16 mouse cellular contexts compared by ENCODE assay signal in the genomic region with DNA sequence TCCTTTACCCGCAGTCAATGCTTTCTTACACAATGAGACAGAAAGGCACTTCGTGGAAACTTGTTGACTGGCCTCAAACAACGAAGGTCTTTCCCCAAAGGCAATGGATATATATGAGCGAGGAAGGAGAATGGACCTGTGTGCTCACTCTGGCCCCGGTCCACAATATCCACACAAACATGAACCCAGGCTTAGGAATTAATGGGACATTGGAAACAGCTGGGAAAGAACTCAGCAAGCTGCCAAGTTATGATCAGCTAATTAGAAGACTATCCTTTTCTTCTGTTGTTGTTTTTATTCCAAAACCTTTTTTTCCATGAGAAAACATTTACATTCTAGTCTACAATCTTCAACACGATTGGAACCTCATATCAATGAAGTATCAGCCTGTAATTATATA.
"Had no signal": no experiment of that assay in that cellular context is flagged by ENCODE, and none has a peak within 500 bp of the region (broad histone marks: within the 10 kb centered on the region; RNA-seq: fewer than 3 reads in every experiment).

No protein-coding gene starts in this region.

- H3K4me3 ChIP-seq: layer of hippocampus, adult 2 months; limb, embryonic 10.5 days; limb, embryonic 13.5 days had no signal

- H3K27me3 ChIP-seq: limb, embryonic 13.5 days had no signal

- H3K4me1 ChIP-seq: limb, embryonic 10.5 days; limb, embryonic 13.5 days had no signal

- ATAC-seq: hindbrain, postnatal 0 days; inflammation-experienced regulatory T-cells, adult 6 months; intestine, embryonic 16.5 days; liver, postnatal 0 days had no signal

- H3K9me3 ChIP-seq: limb, embryonic 10.5 days; limb, embryonic 13.5 days had no signal

- H3K36me3 ChIP-seq: limb, embryonic 10.5 days; limb, embryonic 13.5 days had no signal

- H3K9ac ChIP-seq: hindbrain, embryonic 14.5 days; limb, embryonic 13.5 days; liver, embryonic 14.5 days; liver, postnatal 0 days had no signal

- DNase-seq: layer of hippocampus, adult 9-11 months; liver; liver, postnatal 0 days; midbrain, embryonic 14.5 days; thymus, adult 2 months; thymus, postnatal 14 days; thymus, postnatal 4 days had no signal

- H3K27ac ChIP-seq: hindbrain, embryonic 14.5 days; hindbrain, postnatal 0 days; layer of hippocampus, adult 2 months; limb, embryonic 10.5 days; limb, embryonic 13.5 days; liver, embryonic 14.5 days had no signal

- H3K4me2 ChIP-seq: hindbrain, embryonic 14.5 days; limb, embryonic 13.5 days; midbrain, embryonic 11.5 days had no signal
